Comparison of ENCODE assay signal across 15 mouse cellular contexts in genomic region chr2:151434971-151435370, GRCm38 (mm10). TPM values are rescaled to one million over a fixed set of nuclear protein-coding genes. Genes with fewer than 3 reads are reported as not detected.
"Had no signal": no experiment of that assay in that cellular context is flagged by ENCODE, and none has a peak within 500 bp of the region (broad histone marks: within the 10 kb centered on the region; RNA-seq: fewer than 3 reads in every experiment).

No protein-coding gene starts in this region.

RNA-seq across cellular contexts. Expression of gene 4921509C19Rik, which starts 41.0 kb away (rescaled TPM):
- total RNA-seq: megakaryocyte-erythroid progenitor cell, adult 5-6 weeks had no signal
- polyA plus RNA-seq: lung, embryonic 14.5 days; lung, embryonic 16.5 days; midbrain, embryonic 10.5 days; midbrain, embryonic 12.5 days; midbrain, embryonic 14.5 days; midbrain, embryonic 16.5 days; myocyte; neural tube, embryonic 11.5 days; neural tube, embryonic 13.5 days; neural tube, embryonic 15.5 days; small intestine, adult 2 months; stomach, embryonic 14.5 days; stomach, embryonic 16.5 days; thymus, postnatal 0 days had no signal
